Mouse (Mus musculus): ENCODE measurements around the gene Ros1.

The Ros1 gene

GRCm38 (mm10) chr10:52160604-52161003, 34.4 kb downstream of the Ros1 start:
- no peak for DNase-seq (ENCODE audit: extremely low read depth, low read depth, low spot score)

GRCm38 (mm10) chr10:52159704-52160103, 35.3 kb downstream of the Ros1 start:
- DNase-seq (ENCODE audit: extremely low read depth, low read depth, low spot score): no peak

DNA sequence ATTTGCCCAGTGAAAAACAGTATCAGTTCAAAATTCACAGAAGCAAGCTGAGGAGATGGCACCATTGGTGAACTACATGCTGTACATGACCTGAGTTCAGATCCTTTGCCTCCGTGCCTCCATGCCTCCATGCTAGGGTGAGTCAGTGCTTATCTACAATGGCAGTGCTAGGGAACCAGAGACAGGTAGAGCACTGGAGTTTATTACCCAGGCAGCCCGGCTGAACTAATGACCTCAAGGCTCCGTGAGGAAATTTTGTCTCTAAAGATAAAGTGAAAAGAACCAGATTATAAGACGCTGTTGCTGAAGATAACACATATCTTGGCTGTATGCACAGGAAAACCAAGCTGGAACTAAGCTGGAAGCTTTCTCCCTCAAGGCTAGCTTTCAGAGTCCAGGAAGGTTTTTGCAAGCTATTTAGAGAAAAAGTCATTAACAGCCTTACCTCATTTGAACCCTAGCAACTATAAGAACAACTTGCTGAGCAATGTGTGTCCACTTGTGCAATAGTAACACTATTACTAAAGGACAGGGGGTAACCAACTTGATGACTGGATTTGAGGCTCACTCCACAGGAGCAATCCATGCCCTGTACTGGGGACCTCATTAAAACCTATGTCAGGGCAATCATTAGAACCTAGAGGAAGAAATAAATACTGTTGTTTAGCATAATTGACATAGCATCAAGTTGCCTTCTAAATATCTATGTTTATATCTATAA, 61.5 kb downstream of the Ros1 start:
- no peak for DNase-seq (ENCODE audit: extremely low read depth, low read depth, low spot score)

- DNase-seq (ENCODE audit: extremely low read depth, low read depth, low spot score): no peak
These were observed 64.3 kb downstream of the Ros1 start for GRCm38 (mm10) chr10:52130762-52131161.

- DNase-seq (ENCODE audit: extremely low read depth, low read depth, low spot score): no peak
These were observed 66.1 kb downstream of the Ros1 start for GRCm38 (mm10) chr10:52128874-52129412.

DNA sequence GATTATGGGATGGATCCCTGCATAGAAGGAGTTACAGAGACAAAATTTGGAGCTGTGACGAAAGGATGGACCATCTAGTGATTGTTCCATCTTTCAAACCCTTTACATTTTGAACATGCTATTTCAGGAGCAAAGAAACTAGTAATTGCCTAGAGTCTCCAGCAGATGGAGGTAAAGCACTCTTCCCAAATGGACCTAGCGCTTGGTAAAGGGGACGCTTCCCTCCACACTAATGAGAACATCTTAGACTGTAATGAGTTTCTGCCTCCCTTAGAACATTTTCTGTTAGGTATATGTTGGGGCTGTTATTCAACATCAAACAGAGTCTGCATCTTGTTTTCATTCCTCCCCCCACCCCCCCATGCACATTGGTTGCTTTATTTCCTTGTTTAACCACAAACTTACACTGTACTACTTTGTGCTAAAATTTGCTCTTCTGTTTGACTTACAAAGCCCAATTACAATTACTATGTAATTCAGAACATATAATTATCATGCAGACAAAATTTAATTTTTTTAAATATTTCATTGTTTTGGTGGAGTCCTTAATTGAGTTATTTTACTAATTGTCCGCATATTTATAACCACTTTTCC, 88.8 kb downstream of the Ros1 start:
- DNase-seq (ENCODE audit: extremely low read depth, low read depth, low spot score): no peak

GRCm38 (mm10) chr10:52101273-52101672, 93.8 kb downstream of the Ros1 start:
- no peak for DNase-seq (ENCODE audit: extremely low read depth, low read depth, low spot score)

- DNase-seq (ENCODE audit: extremely low read depth, low read depth, low spot score): no peak
These were observed 102.9 kb downstream of the Ros1 start for GRCm38 (mm10) chr10:52092181-52092580.

- no peak for DNase-seq (ENCODE audit: extremely low read depth, low read depth, low spot score)
These were observed 108.4 kb downstream of the Ros1 start for GRCm38 (mm10) chr10:52086681-52087080.

DNA sequence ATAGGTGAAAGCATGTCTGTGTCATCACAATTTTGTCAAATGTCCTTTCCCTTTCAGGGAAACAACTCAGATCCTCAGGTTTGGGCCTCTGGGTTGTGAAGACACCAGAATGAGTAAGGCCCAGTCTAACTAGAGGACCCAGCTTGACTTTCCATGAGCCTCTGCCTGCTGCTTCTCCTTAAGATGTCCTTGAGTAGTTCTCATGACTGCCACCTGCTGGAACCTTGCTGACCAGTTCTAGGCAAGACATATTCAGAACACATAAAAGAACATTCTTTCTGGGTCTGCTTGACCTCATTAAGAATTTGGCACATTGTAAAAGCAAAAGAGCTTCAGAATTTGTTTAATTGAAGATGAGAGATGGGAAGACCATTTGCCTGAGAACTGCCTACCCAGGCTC, 122.6 kb downstream of the Ros1 start:
- no peak for DNase-seq (ENCODE audit: extremely low read depth, low read depth, low spot score)

- no peak for DNase-seq (ENCODE audit: extremely low read depth, low read depth, low spot score)
These were observed 146.8 kb downstream of the Ros1 start for GRCm38 (mm10) chr10:52048287-52048686.

- DNase-seq (ENCODE audit: extremely low read depth, low read depth, low spot score): no peak
These were observed 152.0 kb downstream of the Ros1 start for GRCm38 (mm10) chr10:52043086-52043485.

- DNase-seq (ENCODE audit: extremely low read depth, low read depth, low spot score): no peak
These were observed 155.7 kb downstream of the Ros1 start for GRCm38 (mm10) chr10:52039392-52039791.

DNA sequence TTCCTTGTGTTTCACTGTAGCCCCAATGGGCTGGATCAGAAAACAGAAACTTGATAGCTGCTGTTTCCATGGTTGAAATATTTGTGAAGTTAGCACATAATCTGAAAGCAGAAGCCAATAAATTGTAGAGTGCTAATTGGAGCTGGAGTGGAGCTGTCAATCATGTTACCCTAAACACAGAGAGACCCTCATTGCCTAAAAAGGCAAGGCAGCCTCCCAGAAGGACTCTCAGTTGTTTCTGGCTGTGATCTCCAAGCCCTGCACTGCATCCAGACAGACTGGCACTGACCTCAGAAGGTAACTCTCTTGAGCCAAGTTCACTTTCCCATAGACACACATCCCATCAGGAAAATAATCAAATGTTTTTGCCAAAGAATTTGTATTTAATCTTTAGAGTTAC, 161.3 kb downstream of the Ros1 start:
- DNase-seq (ENCODE audit: extremely low read depth, low read depth, low spot score): no peak

- no peak for DNase-seq (ENCODE audit: extremely low read depth, low read depth, low spot score)
These were observed 165.5 kb downstream of the Ros1 start for GRCm38 (mm10) chr10:52029421-52030080.

GRCm38 (mm10) chr10:52028561-52029370, 166.3 kb downstream of the Ros1 start:
- DNase-seq (ENCODE audit: extremely low read depth, low read depth, low spot score): no peak

DNA sequence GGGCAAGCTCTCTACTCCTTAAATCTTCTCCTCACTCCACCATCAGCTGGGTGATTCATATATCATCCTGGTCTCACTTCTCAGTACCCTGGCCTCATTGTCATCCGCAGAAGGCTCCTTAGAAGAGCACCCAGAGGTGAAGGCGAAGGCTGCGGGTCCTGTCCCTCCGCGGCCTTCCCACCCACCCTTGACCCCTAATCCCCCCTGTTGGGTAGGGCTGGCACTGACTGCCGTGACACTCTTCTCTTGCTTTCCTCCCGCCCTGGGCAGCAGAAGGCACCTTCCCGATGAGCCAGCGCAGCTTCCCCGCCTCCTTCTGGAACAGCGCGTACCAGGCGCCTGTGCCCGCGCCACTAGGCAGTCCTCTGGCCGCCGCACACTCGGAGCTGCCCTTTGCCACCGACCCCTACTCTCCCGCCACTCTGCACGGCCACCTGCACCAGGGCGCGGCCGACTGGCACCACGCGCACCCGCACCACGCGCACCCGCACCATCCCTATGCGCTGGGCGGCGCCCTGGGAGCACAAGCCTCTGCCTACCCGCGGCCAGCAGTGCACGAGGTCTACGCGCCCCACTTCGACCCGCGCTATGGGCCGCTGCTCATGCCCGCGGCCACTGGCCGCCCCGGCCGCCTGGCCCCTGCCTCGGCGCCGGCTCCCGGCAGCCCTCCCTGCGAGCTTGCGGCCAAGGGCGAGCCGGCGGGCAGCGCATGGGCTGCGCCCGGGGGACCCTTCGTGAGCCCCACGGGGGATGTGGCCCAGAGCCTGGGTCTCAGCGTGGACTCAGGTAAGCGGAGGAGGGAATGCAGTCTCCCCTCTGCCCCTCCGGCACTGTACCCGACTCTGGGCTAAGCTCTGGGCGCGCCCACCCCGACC, 167.6 kb downstream of the Ros1 start:
- DNase-seq (ENCODE audit: extremely low read depth, low read depth, low spot score): no peak

GRCm38 (mm10) chr10:52025821-52026220, 169.2 kb downstream of the Ros1 start:
- no peak for DNase-seq (ENCODE audit: extremely low read depth, low read depth, low spot score)

GRCm38 (mm10) chr10:52025291-52025690, 169.8 kb downstream of the Ros1 start:
- DNase-seq (ENCODE audit: extremely low read depth, low read depth, low spot score): no peak

- DNase-seq (ENCODE audit: extremely low read depth, low read depth, low spot score): no peak
These were observed 171.0 kb downstream of the Ros1 start for GRCm38 (mm10) chr10:52024053-52024410.
